Mouse (Mus musculus): ENCODE measurements at regions not wholly inside any gene's neighbourhood (a gene's known extent, or its start where the extent isn't known, plus 50 kb on each side); places are given as distances from the start of the nearest gene placed in this dataset.

DNA sequence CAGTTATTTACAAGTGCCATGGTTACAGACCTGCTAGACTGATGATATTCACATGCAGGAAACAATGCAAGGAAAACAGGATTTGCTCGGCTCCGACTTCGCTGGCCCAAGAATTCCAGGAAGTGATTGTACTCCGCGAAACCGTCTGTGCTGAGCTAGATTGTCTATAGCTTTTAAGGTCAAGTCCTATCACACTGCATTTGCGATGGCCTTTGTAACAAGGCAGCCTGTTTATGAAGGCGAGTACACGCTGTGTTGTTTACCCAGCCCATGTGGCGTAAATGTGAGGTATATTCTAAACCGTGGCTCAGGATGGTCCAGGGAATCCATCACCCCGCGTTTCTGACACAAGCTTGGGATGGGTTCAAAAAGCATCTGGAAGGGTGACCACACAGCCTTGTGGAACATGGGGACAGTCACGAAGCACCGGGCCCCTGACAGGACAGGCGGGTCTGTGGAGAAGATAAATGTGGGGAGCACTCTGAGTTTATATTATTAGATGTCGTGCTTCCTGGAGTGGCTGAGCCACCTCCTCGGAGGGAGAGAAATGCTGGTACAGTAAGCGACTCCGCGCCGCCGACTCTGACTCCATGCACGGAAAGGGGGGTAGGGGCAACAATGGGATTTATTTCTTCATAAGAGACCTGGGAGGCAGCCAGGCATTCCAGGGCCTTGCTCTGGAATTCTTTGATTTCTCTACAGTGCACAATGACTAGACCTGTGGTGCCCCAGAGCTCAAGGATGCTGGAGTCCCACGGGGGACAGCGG, 114.9 kb upstream of the Phactr1 start:
- H3K36me3 ChIP-seq (ENCODE audit: control insufficient read depth, insufficient read depth), result no peaks in the 10 kb centered on the region
- no peak overlapping the region for H3K4me2 ChIP-seq (ENCODE audit: low read length)
- no peaks in the 10 kb centered on the region for H3K4me1 ChIP-seq (replicated peaks; ENCODE audit: control insufficient read depth, insufficient read depth, low read length)
- H3K9ac ChIP-seq (replicated peaks; ENCODE audit: low read depth, low read length), result no peak overlapping the region
- no peak overlapping the region for H3K4me3 ChIP-seq (replicated peaks; ENCODE audit: low read length)
- no peaks in the 10 kb centered on the region for H3K9me3 ChIP-seq (ENCODE audit: control insufficient read depth, low read length)
- H3K27ac ChIP-seq (ENCODE audit: low read length), result no peak overlapping the region
- H3K27me3 ChIP-seq (replicated peaks; ENCODE audit: control insufficient read depth, insufficient read depth, low read length), result no peaks in the 10 kb centered on the region
- ATAC-seq, result no peak
- 88% methylated on average over 26 of the region's 26 CpGs for WGBS

DNA sequence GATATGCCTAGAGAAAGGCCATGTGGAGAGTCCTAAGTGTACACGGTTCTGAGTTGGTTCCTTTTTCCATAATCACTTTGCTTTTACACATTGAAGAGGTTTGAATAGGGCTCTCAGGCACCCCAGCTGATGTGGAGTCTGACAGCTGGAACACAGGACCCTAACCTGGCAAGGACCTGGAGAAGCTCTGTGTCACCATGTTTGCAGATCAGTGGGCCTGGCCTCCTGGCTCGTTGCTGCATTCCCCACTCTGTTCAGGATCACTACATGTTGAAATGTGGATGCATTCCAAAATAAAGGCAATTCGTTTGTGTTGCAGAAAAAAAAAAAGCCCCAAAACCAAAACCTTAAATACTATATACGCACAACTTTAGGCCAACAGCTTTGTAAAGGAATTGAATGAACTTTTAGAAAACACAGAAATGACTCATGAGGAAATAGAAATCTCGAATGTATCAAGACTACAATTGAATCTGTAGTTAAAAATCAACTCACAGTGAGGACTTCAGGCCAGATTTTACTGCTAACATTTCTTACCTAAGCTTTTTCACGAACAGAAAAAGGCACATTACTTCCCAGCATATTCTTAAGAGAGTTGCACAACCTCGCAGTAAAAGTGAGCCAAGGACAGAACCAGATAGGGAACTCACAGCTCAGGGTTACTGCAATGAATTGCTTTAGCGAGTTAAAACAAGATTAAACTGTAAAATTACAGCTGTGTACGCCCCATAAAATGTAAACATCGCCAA, 109.6 kb upstream of the Phactr1 start:
- no peaks in the 10 kb centered on the region for H3K4me1 ChIP-seq (replicated peaks; ENCODE audit: control insufficient read depth, insufficient read depth, low read length)
- no peaks in the 10 kb centered on the region for H3K9me3 ChIP-seq (ENCODE audit: control insufficient read depth, low read length)
- 81% methylated on average over 10 of the region's 10 CpGs for WGBS
- no peak for ATAC-seq
- no peak overlapping the region for H3K27ac ChIP-seq (ENCODE audit: low read length)
- H3K4me3 ChIP-seq (replicated peaks; ENCODE audit: low read length), result no peak overlapping the region
- H3K36me3 ChIP-seq (ENCODE audit: control insufficient read depth, insufficient read depth), result no peaks in the 10 kb centered on the region
- no peak overlapping the region for H3K4me2 ChIP-seq (ENCODE audit: low read length)
- H3K9ac ChIP-seq (replicated peaks; ENCODE audit: low read depth, low read length), result no peak overlapping the region
- H3K27me3 ChIP-seq (replicated peaks; ENCODE audit: control insufficient read depth, insufficient read depth, low read length), result no peaks in the 10 kb centered on the region

DNA sequence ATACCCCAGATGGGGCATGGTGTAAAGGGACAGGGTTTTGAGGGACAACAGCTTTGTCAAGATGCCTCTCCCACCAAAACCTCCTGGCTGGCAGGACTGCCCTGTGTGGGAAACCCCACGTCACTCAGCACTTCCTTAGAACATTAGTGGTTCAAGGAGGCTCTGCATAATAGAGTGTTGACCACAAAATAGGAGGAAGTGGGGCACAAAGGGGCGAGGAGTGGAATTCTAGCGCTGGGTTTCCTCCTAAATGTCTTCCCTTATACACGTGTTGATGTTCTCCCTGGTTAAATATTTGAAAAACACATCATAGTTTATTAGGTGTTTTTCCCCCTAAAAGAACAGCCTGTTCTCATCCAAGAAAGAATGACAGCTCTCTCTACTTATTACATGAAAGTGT, 106.2 kb upstream of the Phactr1 start:
- no peak overlapping the region for H3K4me3 ChIP-seq (replicated peaks; ENCODE audit: low read length)
- no peaks in the 10 kb centered on the region for H3K4me1 ChIP-seq (replicated peaks; ENCODE audit: control insufficient read depth, insufficient read depth, low read length)
- H3K4me2 ChIP-seq (ENCODE audit: low read length), result no peak overlapping the region
- no peaks in the 10 kb centered on the region for H3K9me3 ChIP-seq (ENCODE audit: control insufficient read depth, low read length)
- 46% methylated on average over 4 of the region's 4 CpGs for WGBS
- H3K36me3 ChIP-seq (ENCODE audit: control insufficient read depth, insufficient read depth), result no peaks in the 10 kb centered on the region
- H3K27me3 ChIP-seq (replicated peaks; ENCODE audit: control insufficient read depth, insufficient read depth, low read length), result no peaks in the 10 kb centered on the region
- H3K27ac ChIP-seq (ENCODE audit: low read length), result no peak overlapping the region
- ATAC-seq, result no peak
- H3K9ac ChIP-seq (replicated peaks; ENCODE audit: low read depth, low read length), result no peak overlapping the region

- no peaks in the 10 kb centered on the region for H3K27me3 ChIP-seq (replicated peaks; ENCODE audit: control insufficient read depth, insufficient read depth, low read length)
- no peak overlapping the region for H3K9ac ChIP-seq (replicated peaks; ENCODE audit: low read depth, low read length)
- no peaks in the 10 kb centered on the region for H3K9me3 ChIP-seq (ENCODE audit: control insufficient read depth, low read length)
- ATAC-seq, result peak; percentile 64
- H3K27ac ChIP-seq (ENCODE audit: low read length), result no peak overlapping the region
- no peak overlapping the region for H3K4me3 ChIP-seq (replicated peaks; ENCODE audit: low read length)
- H3K4me1 ChIP-seq (replicated peaks; ENCODE audit: control insufficient read depth, insufficient read depth, low read length), result no peaks in the 10 kb centered on the region
- no peaks in the 10 kb centered on the region for H3K36me3 ChIP-seq (ENCODE audit: control insufficient read depth, insufficient read depth)
- no peak overlapping the region for H3K4me2 ChIP-seq (ENCODE audit: low read length)
- 38% methylated on average over 16 of the region's 16 CpGs for WGBS
These were observed 104.5 kb upstream of the Phactr1 start for GRCm38 (mm10) chr13:42575725-42576426.

- Histone ChIP-seq H3K4me1 (replicated peaks; ENCODE audit: control insufficient read depth, insufficient read depth, low read length) (no peaks in the 10 kb centered on the region), H3K9me3 (ENCODE audit: control insufficient read depth, low read length) (no peaks in the 10 kb centered on the region), H3K36me3 (ENCODE audit: control insufficient read depth, insufficient read depth) (no peaks in the 10 kb centered on the region), H3K27ac (ENCODE audit: low read length) (no peak overlapping the region), H3K4me3 (replicated peaks; ENCODE audit: low read length) (no peak overlapping the region), H3K4me2 (ENCODE audit: low read length) (no peak overlapping the region), H3K9ac (replicated peaks; ENCODE audit: low read depth, low read length) (no peak overlapping the region), H3K27me3 (replicated peaks; ENCODE audit: control insufficient read depth, insufficient read depth, low read length) (no peaks in the 10 kb centered on the region)
- WGBS, result 65% methylated on average over 3 of the region's 3 CpGs
- ATAC-seq, result no peak
These were observed 101.0 kb upstream of the Phactr1 start for GRCm38 (mm10) chr13:42579471-42579870.

- H3K9me3 ChIP-seq (ENCODE audit: control insufficient read depth, low read length), result no peaks in the 10 kb centered on the region
- H3K9ac ChIP-seq (replicated peaks; ENCODE audit: low read depth, low read length), result no peak overlapping the region
- H3K4me3 ChIP-seq (replicated peaks; ENCODE audit: low read length), result no peak overlapping the region
- H3K36me3 ChIP-seq (ENCODE audit: control insufficient read depth, insufficient read depth), result no peaks in the 10 kb centered on the region
- no peak overlapping the region for H3K27ac ChIP-seq (ENCODE audit: low read length)
- no peak overlapping the region for H3K4me2 ChIP-seq (ENCODE audit: low read length)
- 84% methylated on average over 2 of the region's 2 CpGs for WGBS
- ATAC-seq, result no peak
- H3K4me1 ChIP-seq (replicated peaks; ENCODE audit: control insufficient read depth, insufficient read depth, low read length), result no peaks in the 10 kb centered on the region
- no peaks in the 10 kb centered on the region for H3K27me3 ChIP-seq (replicated peaks; ENCODE audit: control insufficient read depth, insufficient read depth, low read length)
These were observed 91.3 kb upstream of the Phactr1 start for GRCm38 (mm10) chr13:42589136-42589535.

GRCm38 (mm10) chr13:42589607-42590006, 90.8 kb upstream of the Phactr1 start:
- H3K9ac ChIP-seq (replicated peaks; ENCODE audit: low read depth, low read length), result no peak overlapping the region
- H3K27me3 ChIP-seq (replicated peaks; ENCODE audit: control insufficient read depth, insufficient read depth, low read length), result no peaks in the 10 kb centered on the region
- no peak for ATAC-seq
- no peak overlapping the region for H3K4me2 ChIP-seq (ENCODE audit: low read length)
- no peaks in the 10 kb centered on the region for H3K4me1 ChIP-seq (replicated peaks; ENCODE audit: control insufficient read depth, insufficient read depth, low read length)
- no peaks in the 10 kb centered on the region for H3K9me3 ChIP-seq (ENCODE audit: control insufficient read depth, low read length)
- no peaks in the 10 kb centered on the region for H3K36me3 ChIP-seq (ENCODE audit: control insufficient read depth, insufficient read depth)
- WGBS, result 84% methylated on average over 5 of the region's 5 CpGs
- H3K27ac ChIP-seq (ENCODE audit: low read length), result no peak overlapping the region
- no peak overlapping the region for H3K4me3 ChIP-seq (replicated peaks; ENCODE audit: low read length)

GRCm38 (mm10) chr13:42590415-42590814, 90.0 kb upstream of the Phactr1 start:
- 89% methylated on average over 6 of the region's 6 CpGs for WGBS
- ATAC-seq, result no peak

DNA sequence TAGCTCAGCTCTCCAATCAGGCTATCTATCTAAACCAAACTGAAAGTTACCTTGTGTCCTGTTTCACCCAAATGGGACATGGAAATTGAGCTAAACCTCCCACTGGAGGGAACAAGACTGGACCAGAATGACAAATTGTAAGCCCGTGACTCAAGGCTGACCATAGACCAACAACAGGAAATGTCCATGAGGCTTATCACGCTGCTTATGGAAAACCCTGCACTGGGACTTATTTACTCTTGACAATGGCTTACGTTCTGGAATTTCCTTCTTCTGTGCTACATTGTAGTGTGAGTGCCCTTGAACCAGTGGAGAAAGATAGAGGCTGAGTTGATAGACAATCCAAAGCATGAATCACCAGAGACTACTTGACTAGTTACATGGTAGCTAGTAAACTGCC, 87.5 kb upstream of the Phactr1 start:
- Histone ChIP-seq H3K9me3 (ENCODE audit: control insufficient read depth, low read length) (no peaks in the 10 kb centered on the region), H3K4me2 (ENCODE audit: low read length) (no peak overlapping the region), H3K4me1 (replicated peaks; ENCODE audit: control insufficient read depth, insufficient read depth, low read length) (no peaks in the 10 kb centered on the region), H3K27ac (ENCODE audit: low read length) (no peak overlapping the region), H3K36me3 (ENCODE audit: control insufficient read depth, insufficient read depth) (no peaks in the 10 kb centered on the region), H3K4me3 (replicated peaks; ENCODE audit: low read length) (no peak overlapping the region), H3K27me3 (replicated peaks; ENCODE audit: control insufficient read depth, insufficient read depth, low read length) (no peaks in the 10 kb centered on the region), H3K9ac (replicated peaks; ENCODE audit: low read depth, low read length) (no peak overlapping the region)
- WGBS, result 81% methylated on average over 3 of the region's 3 CpGs
- ATAC-seq, result no peak

More at GRCm38 (mm10) chr13:42590415-42590814, 90.0 kb upstream of the Phactr1 start:
- H3K4me1 ChIP-seq (replicated peaks; ENCODE audit: control insufficient read depth, insufficient read depth, low read length), result no peaks in the 10 kb centered on the region
- H3K27ac ChIP-seq (ENCODE audit: low read length), result no peak overlapping the region
- no peak overlapping the region for H3K9ac ChIP-seq (replicated peaks; ENCODE audit: low read depth, low read length)
- no peak overlapping the region for H3K4me3 ChIP-seq (replicated peaks; ENCODE audit: low read length)
- H3K27me3 ChIP-seq (replicated peaks; ENCODE audit: control insufficient read depth, insufficient read depth, low read length), result no peaks in the 10 kb centered on the region
- no peaks in the 10 kb centered on the region for H3K9me3 ChIP-seq (ENCODE audit: control insufficient read depth, low read length)
- no peaks in the 10 kb centered on the region for H3K36me3 ChIP-seq (ENCODE audit: control insufficient read depth, insufficient read depth)
- no peak overlapping the region for H3K4me2 ChIP-seq (ENCODE audit: low read length)

Measured in forebrain, embryonic 16.5 days (tissue).